Mouse (Mus musculus): ENCODE measurements around the gene Vmn1r50.
"Not testable (repeated sequence)": the region's sequence is repeated elsewhere in the genome, so short reads cannot be mapped to it uniquely, and the experiment has no call there.

DNA sequence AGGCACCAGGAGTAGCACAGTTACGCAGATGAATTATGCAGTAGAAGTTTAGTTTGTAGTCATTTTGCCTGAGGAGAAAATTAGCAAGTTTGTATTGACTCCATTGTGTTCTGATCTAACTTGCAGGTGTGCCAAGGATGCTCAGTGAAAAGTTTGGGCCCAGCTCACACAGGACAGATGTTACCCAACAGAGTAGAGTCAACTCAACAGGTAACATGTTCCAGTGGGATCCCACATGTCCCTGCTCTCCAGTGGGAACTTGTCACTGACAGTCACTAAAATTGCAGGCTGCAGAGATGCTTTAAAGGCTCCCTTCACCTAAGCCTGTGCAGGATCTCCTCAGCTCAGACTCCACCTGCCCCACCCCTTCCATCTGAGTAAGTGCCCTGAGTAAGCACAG is 21.1 kb downstream of the Vmn1r50 start, which contains the start of gene Vmn1r51:
- not testable (repeated sequence) for TF ChIP-seq CTCF (IDR thresholded peaks at IDR 0.05; ENCODE audit: control insufficient read depth, insufficient read depth, low read length); POLR2A (IDR thresholded peaks at IDR 0.05; ENCODE audit: borderline replicate concordance, control insufficient read depth, low read depth, low read length)

Measured in bone marrow, adult 2 months (tissue).